Mouse (Mus musculus) left cerebral cortex, adult 8-10 months (tissue): Measurements from ENCODE around the gene Glra4. TPM values are rescaled to one million over a fixed set of nuclear protein-coding genes. Genes with fewer than 3 reads are reported as not detected.
"Not testable (repeated sequence)": the region's sequence is repeated elsewhere in the genome, so short reads cannot be mapped to it uniquely, and the experiment has no call there.

Experiments
- DNase-seq, 2 experiments: peaks; one replicate each; pipeline ENCODE4 v3.0.0; 2022; ENCODE audit warnings: low spot score in 2 of 2
- total RNA-seq, 4 experiments: library from RNA; stranded (reverse); gene quantifications; 2 replicates each; pipeline ENCODE4 v1.2.4; 2022

Gene Glra4
- total RNA-seq, 4 experiments from 2014 or later, result 0.21 to 0.67 (median 0.38) TPM

DNA sequence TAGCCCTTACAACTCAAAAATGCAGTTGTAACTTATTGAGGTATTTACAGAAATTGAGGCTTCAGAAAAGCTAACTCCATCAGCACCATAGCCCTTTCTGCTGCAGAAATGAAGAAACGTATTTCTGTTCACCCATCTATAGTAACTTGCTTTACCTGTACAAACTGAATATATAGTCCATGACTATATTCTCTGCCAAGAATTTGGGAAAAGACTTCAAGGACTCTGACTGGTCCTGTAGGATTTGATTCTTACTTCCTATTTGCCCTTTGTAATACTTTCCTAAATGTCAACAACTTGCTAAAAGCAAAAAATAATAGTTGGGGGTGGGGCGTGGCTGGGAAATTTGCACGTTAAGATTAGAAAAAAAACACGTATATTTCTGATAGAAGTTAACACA lies 47.9 kb downstream of the Glra4 start:
- DNase-seq, result no peak

DNA sequence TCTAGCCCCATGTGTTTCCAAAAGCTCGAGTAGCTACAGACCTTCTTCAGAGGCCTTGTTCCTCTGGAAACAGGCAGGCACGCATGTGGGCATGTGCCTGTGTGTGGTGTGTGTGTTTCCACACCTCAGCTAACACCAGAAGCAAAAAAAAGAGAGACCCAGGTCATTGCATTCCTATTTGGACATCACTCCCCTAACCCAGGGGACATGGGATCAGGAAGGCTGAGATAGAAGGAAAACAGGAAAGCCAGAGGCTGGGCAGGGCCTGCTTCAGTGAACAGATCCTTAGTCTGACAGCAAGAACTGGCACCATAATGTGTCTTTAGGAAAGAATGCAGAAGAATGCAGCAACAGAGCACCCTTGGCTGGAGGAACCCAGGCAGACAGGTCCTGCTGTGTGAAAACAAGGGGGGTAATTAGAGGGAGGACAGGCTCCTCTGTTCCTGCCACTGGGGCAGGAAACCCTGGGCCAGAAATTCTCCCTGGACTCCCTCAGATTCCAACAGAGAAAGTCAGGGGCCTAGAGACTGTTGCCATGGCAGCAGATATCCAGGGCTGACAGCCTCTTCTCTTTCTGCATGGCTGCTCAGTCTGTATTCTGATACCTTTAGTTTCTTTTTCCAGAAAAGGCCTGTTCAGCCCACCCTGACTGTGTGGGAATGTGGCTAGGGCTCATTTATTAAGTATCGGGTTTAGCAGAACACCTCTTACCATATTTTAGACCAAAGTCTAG lies 65.0 kb downstream of the Glra4 start:
- not testable (repeated sequence) for DNase-seq

- DNase-seq, result no peak
Measured at GRCm38 (mm10) chrX:136708782-136709181, 71.2 kb downstream of the Glra4 start.

DNA sequence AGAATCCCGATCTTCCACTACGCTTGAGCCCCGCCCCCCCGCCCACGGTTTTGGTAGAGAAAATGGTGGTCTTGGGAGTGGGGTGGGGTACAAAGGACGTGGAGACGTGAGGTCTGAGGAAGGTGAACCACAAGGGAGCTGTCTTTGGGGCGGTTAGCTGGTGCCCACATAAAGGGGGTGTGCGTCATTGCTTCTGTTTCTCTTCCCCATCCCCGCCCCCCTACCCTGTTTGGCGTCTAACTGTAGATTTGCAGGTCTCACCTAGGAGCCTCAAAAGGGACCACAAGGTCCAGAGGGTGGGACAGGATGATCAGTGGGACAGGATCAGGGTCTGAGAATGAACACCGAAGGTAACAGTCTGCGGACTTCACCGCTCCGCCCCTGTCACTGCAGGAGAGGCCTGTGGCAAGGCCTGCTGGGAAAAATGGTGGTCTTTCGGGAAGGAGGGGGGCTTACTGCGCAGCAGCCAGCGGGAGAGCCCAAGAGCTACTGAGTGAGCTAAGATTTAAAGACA lies 71.7 kb downstream of the Glra4 start:
- DNase-seq, result peak; percentile 15 to 20

Other genes with a start within 250 kb of the Glra4 start
- gene Kir3dl2, start 236.1 kb downstream of the Glra4 start, total RNA-seq, result under 1 TPM in 1 of 4 experiments, not detected in 3; 0.22 TPM
- 100 to 1,000 TPM; 150 to 189 (median 184) TPM for gene Tceal3, start 189.3 kb downstream of the Glra4 start, total RNA-seq
- 10 to 100 TPM; 14.5 to 16.3 (median 15.8) TPM for gene Tceal1, start 72.2 kb downstream of the Glra4 start, total RNA-seq
- 100 to 1,000 TPM; 291 to 334 (median 319) TPM for gene Morf4l2, start 36.5 kb downstream of the Glra4 start, total RNA-seq
- gene Plp1, start 42.5 kb upstream of the Glra4 start, total RNA-seq, result 100 to 1,000 TPM; 799 to 917 (median 880) TPM
- 10 to 100 TPM; 15.7 to 20.4 (median 17.3) TPM for gene Rab9b, start 88.6 kb upstream of the Glra4 start, total RNA-seq
- not detected for gene H2bfm, start 147.2 kb upstream of the Glra4 start, total RNA-seq
- 10 to 100 TPM; 10.5 to 27.6 (median 20.0) TPM for gene Tmsb15b2, start 195.4 kb upstream of the Glra4 start, total RNA-seq
- gene Tmsb15l, start 196.7 kb upstream of the Glra4 start, total RNA-seq, result 1 to 10 TPM; 1.3 to 5.9 (median 2.0) TPM
- gene Tmsb15b1, start 196.7 kb upstream of the Glra4 start, total RNA-seq, result 10 to 100 TPM in 1 of 4 experiments, 1 to 10 TPM in 3; 1.6 to 10.7 (median 7.7) TPM
- gene Zcchc18, start 213.0 kb upstream of the Glra4 start, total RNA-seq, result 100 to 1,000 TPM; 270 to 291 (median 281) TPM